Mouse (Mus musculus): Measurements from ENCODE around the gene Nckap1l. TPM values are rescaled to one million over a fixed set of nuclear protein-coding genes. Genes with fewer than 3 reads are reported as not detected.
A peak's percentile ranks its signal among the peaks of the same experiment; 100 is the strongest.

Nckap1l gene
- total and polyA plus RNA-seq, 2 experiments from 2014 or later: 1.7 to 4.5 TPM

- peaks cover 5% of the 10 kb centered on the region; the same call in 1 of the 2 replicates for H3K4me1 ChIP-seq (ENCODE audit: insufficient read depth)
Measured at GRCm38 (mm10) chr15:103500723-103501122, 47.1 kb downstream of the Nckap1l start.

GRCm38 (mm10) chr15:103501186-103501585 lies 47.6 kb downstream of the Nckap1l start:
- H3K4me2 ChIP-seq (ENCODE audit: low read depth): no peak overlapping the region
- no peaks in the 10 kb centered on the region for H3K36me3 ChIP-seq (ENCODE audit: insufficient read depth)
- no peaks in the 10 kb centered on the region; the same call in 1 of the 2 replicates for H3K27me3 ChIP-seq (ENCODE audit: insufficient read depth, low read length)
- no peak overlapping the region for H3K9ac ChIP-seq
- TF ChIP-seq CTCF (IDR thresholded peaks at IDR 0.05; ENCODE audit: low read depth): no peak
- no peaks in the 10 kb centered on the region for H3K9me3 ChIP-seq (ENCODE audit: low read length)
- DNase-seq (no peak), ATAC-seq (no peak)
- 60% methylated on average over 2 of the region's 2 CpGs for WGBS
- no peak overlapping the region for H3K27ac ChIP-seq (ENCODE audit: low read depth, low read length)
- peaks cover 5% of the 10 kb centered on the region; the same call in 1 of the 2 replicates for H3K4me1 ChIP-seq (ENCODE audit: insufficient read depth)
- H3K4me3 ChIP-seq (ENCODE audit: low read depth, low read length): no peak overlapping the region

More at GRCm38 (mm10) chr15:103500723-103501122, 47.1 kb downstream of the Nckap1l start:
- Histone ChIP-seq H3K4me2 (ENCODE audit: low read depth) (no peak overlapping the region), H3K27ac (ENCODE audit: low read depth, low read length) (no peak overlapping the region), H3K4me3 (ENCODE audit: low read depth, low read length) (no peak overlapping the region), H3K9ac (no peak overlapping the region), H3K9me3 (ENCODE audit: low read length) (no peaks in the 10 kb centered on the region), H3K27me3 (ENCODE audit: insufficient read depth, low read length) (no peaks in the 10 kb centered on the region; the same call in 1 of the 2 replicates), H3K36me3 (ENCODE audit: insufficient read depth) (no peaks in the 10 kb centered on the region)
- DNase-seq: no peak
- WGBS: 59% methylated on average over 1 of the region's 1 CpGs
- ATAC-seq: no peak
- no peak for TF ChIP-seq CTCF (IDR thresholded peaks at IDR 0.05; ENCODE audit: low read depth)

- ATAC-seq (peak; percentile 90), DNase-seq (peak; percentile 71)
- peak within 1 kb of the TSS; percentile 85 for H3K4me2 ChIP-seq (ENCODE audit: low read depth)
- no peaks in the 10 kb centered on the region; the same call in 1 of the 2 replicates for H3K27me3 ChIP-seq (ENCODE audit: insufficient read depth, low read length)
- H3K9ac ChIP-seq: peak within 1 kb of the TSS; percentile 76
- H3K27ac ChIP-seq (ENCODE audit: low read depth, low read length): peak within 1 kb of the TSS; percentile 72
- H3K36me3 ChIP-seq (ENCODE audit: insufficient read depth): no peaks in the 10 kb centered on the region
- peak within 1 kb of the TSS; percentile 66 for H3K4me3 ChIP-seq (ENCODE audit: low read depth, low read length)
- H3K4me1 ChIP-seq (ENCODE audit: insufficient read depth): peaks cover 5% of the 10 kb centered on the region; the same call in 1 of the 2 replicates
- no peaks in the 10 kb centered on the region for H3K9me3 ChIP-seq (ENCODE audit: low read length)
- no peak; the same call in 1 of the 2 replicates for TF ChIP-seq CTCF (IDR thresholded peaks at IDR 0.05; ENCODE audit: low read depth)
- WGBS: 2% methylated on average over 57 of the region's 63 CpGs
Measured at GRCm38 (mm10) chr15:103502435-103503250, 49.0 kb downstream of the Nckap1l start, which contains the start of gene Pde1b. TSS of gene Pde1b (plus strand) at chr15:103503034.

GRCm38 (mm10) chr15:103503251-103503600 lies 49.6 kb downstream of the Nckap1l start:
- no peaks in the 10 kb centered on the region for H3K9me3 ChIP-seq (ENCODE audit: low read length)

GRCm38 (mm10) chr15:103503660-103504059 lies 50.1 kb downstream of the Nckap1l start:
- Histone ChIP-seq H3K27me3 (ENCODE audit: insufficient read depth, low read length) (no peaks in the 10 kb centered on the region; the same call in 1 of the 2 replicates), H3K9me3 (ENCODE audit: low read length) (no peaks in the 10 kb centered on the region), H3K9ac (peak overlapping the region; percentile 76), H3K36me3 (ENCODE audit: insufficient read depth) (no peaks in the 10 kb centered on the region), H3K27ac (ENCODE audit: low read depth, low read length) (peak overlapping the region; percentile 72), H3K4me1 (ENCODE audit: insufficient read depth) (peaks cover 5% of the 10 kb centered on the region; the same call in 1 of the 2 replicates), H3K4me2 (ENCODE audit: low read depth) (peak overlapping the region; percentile 85), H3K4me3 (ENCODE audit: low read depth, low read length) (peak overlapping the region; percentile 66)
- WGBS: 20% methylated on average over 12 of the region's 12 CpGs
- DNase-seq: peak; percentile 49
- ATAC-seq: peak; percentile 49
- TF ChIP-seq CTCF (IDR thresholded peaks at IDR 0.05; ENCODE audit: low read depth): no peak

More at GRCm38 (mm10) chr15:103503251-103503600, 49.6 kb downstream of the Nckap1l start:
- H3K27me3 ChIP-seq (ENCODE audit: insufficient read depth, low read length): no peaks in the 10 kb centered on the region; the same call in 1 of the 2 replicates
- WGBS: 0% methylated on average over 15 of the region's 15 CpGs
- DNase-seq (no peak), ATAC-seq (no peak; the same call in 1 of the 2 replicates)
- H3K4me1 ChIP-seq (ENCODE audit: insufficient read depth): peaks cover 5% of the 10 kb centered on the region; the same call in 1 of the 2 replicates
- H3K4me2 ChIP-seq (ENCODE audit: low read depth): peak overlapping the region; percentile 85
- H3K4me3 ChIP-seq (ENCODE audit: low read depth, low read length): peak overlapping the region; percentile 66
- TF ChIP-seq CTCF (IDR thresholded peaks at IDR 0.05; ENCODE audit: low read depth): no peak
- peak overlapping the region; percentile 76 for H3K9ac ChIP-seq
- H3K36me3 ChIP-seq (ENCODE audit: insufficient read depth): no peaks in the 10 kb centered on the region
- H3K27ac ChIP-seq (ENCODE audit: low read depth, low read length): peak overlapping the region; percentile 72

GRCm38 (mm10) chr15:103509317-103509716 lies 55.7 kb downstream of the Nckap1l start:
- no peak for ATAC-seq
- Histone ChIP-seq H3K9ac (no peak overlapping the region), H3K4me1 (ENCODE audit: insufficient read depth) (peaks cover 11% of the 10 kb centered on the region), H3K27ac (ENCODE audit: low read depth, low read length) (no peak overlapping the region), H3K4me2 (ENCODE audit: low read depth) (no peak overlapping the region), H3K4me3 (ENCODE audit: low read depth, low read length) (no peak overlapping the region), H3K9me3 (ENCODE audit: low read length) (no peaks in the 10 kb centered on the region), H3K36me3 (ENCODE audit: insufficient read depth) (no peaks in the 10 kb centered on the region), H3K27me3 (ENCODE audit: insufficient read depth, low read length) (no peaks in the 10 kb centered on the region)
- no peak for TF ChIP-seq CTCF (IDR thresholded peaks at IDR 0.05; ENCODE audit: low read depth)
- no peak for DNase-seq
- 36% methylated on average over 3 of the region's 3 CpGs for WGBS

- no peaks in the 10 kb centered on the region for H3K36me3 ChIP-seq (ENCODE audit: insufficient read depth)
- DNase-seq: no peak
- H3K9me3 ChIP-seq (ENCODE audit: low read length): no peaks in the 10 kb centered on the region
- no peak overlapping the region for H3K27ac ChIP-seq (ENCODE audit: low read depth, low read length)
- H3K4me1 ChIP-seq (ENCODE audit: insufficient read depth): peaks cover 20% of the 10 kb centered on the region
- WGBS: 70% methylated on average over 1 of the region's 1 CpGs
- H3K4me2 ChIP-seq (ENCODE audit: low read depth): no peak overlapping the region
- H3K4me3 ChIP-seq (ENCODE audit: low read depth, low read length): no peak overlapping the region
- no peak overlapping the region for H3K9ac ChIP-seq
- no peaks in the 10 kb centered on the region for H3K27me3 ChIP-seq (ENCODE audit: insufficient read depth, low read length)
- no peak; the same call in 1 of the 2 replicates for TF ChIP-seq CTCF (IDR thresholded peaks at IDR 0.05; ENCODE audit: low read depth)
- ATAC-seq: no peak
Measured at GRCm38 (mm10) chr15:103511652-103512051, 58.1 kb downstream of the Nckap1l start.
